Mouse (Mus musculus): Measurements from ENCODE around the gene St13.

DNA sequence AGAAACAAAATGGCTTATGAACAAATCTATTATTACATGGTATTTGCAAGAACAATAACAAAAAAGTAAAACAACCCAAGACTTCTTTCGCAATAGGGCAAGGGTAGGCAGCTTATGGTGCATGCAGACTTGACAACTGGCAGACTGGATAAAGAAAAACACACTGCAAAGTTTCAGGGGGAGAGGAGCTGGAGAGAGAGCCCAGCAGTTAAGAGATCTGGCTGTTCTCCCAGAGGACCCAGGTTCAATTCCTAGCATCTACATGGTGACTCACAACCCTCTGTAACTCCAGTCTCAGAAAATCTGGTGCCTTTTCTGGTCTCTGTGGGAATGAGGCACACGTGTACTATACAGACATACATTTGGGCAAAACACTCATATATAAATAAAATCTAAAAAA, 58.5 kb downstream of the St13 start:
- no peak for TF ChIP-seq CTCF (IDR thresholded peaks at IDR 0.05; ENCODE audit: low read depth)
- TF ChIP-seq EP300 (IDR thresholded peaks at IDR 0.05; ENCODE audit: low read depth), result no peak

Measured in liver, embryonic 14.5 days (tissue).